In genomic region chr3:131302452-131303319, GRCm38 (mm10) we compare ENCODE assay signal across 8 mouse cellular contexts. TPM values are rescaled to one million over a fixed set of nuclear protein-coding genes. Genes with fewer than 3 reads are reported as not detected.
DNase-seq lines count a peak whose midpoint lies in the region; ATAC-seq and TF ChIP-seq lines count a peak whose summit lies in the region.

TSS of gene Cyp2u1 (minus strand) at chr3:131303227.

- WGBS in forebrain, embryonic 12.5 days = under 1% methylated on average over 71 of the region's 71 CpGs
- whole genome bisulfite sequencing in heart, postnatal 0 days = under 1% methylated on average over 71 of the region's 71 CpGs
- 2% methylated on average over 70 of the region's 71 CpGs for WGBS in liver, embryonic 15.5 days (ENCODE audit: insufficient replicate concordance)
- under 1% methylated on average over 71 of the region's 71 CpGs for WGBS in neural tube, embryonic 11.5 days
- WGBS in stomach, embryonic 16.5 days = 1% methylated on average over 70 of the region's 71 CpGs

- dilution Hi-C loops in CH12.LX (cut with MboI; ENCODE audit: extremely low pct_ligation_motif_present, extremely low pct_unique_long_range_greater_than_20kb, low sequenced_read_pairs) = no loop called here

- H3K9ac ChIP-seq in CH12.LX (ENCODE audit: insufficient read depth, low read depth) = peak within 1 kb of the TSS; percentile 39
- peak within 1 kb of the TSS; percentile 61 for H3K9ac ChIP-seq in forebrain, embryonic 12.5 days
- H3K9ac ChIP-seq in heart, postnatal 0 days (replicated peaks; ENCODE audit: low read depth, low read length) = peak within 1 kb of the TSS; percentile 56
- peak within 1 kb of the TSS; percentile 23; the same call in 1 of the 2 replicates for H3K9ac ChIP-seq in liver, embryonic 15.5 days
- H3K9ac ChIP-seq in neural tube, embryonic 11.5 days (ENCODE audit: low read length) = peak within 1 kb of the TSS; percentile 69
- H3K9ac ChIP-seq in stomach, embryonic 16.5 days (ENCODE audit: low read length) = peak within 1 kb of the TSS; percentile 74

- peak; percentile 85 for DNase-seq in CH12.LX (ENCODE audit: extremely low read depth)
- DNase-seq in c-Kit-positive CD71-negative TER-119-negative erythroid progenitor cells, embryonic 14.5 days (ENCODE audit: low read depth) = peak; percentile 62
- DNase-seq in heart, postnatal 0 days (ENCODE audit: low spot score) = peak; percentile 89
- peak; percentile 94 to 95 for DNase-seq in kidney, postnatal 36 days
- peak; percentile 92 for DNase-seq in neural tube, embryonic 11.5 days (ENCODE audit: low spot score)

- in situ Hi-C loops in CH12.LX (cut with MboI; ENCODE audit: low pct_ligation_motif_present, low pct_unique_long_range_greater_than_20kb, low sequenced_read_pairs) = loop anchor here (5.0 kb wide), 1 partner anchor 255 kb away; no protein-coding TSS in a partner anchor

- TF ChIP-seq RAD21 in CH12.LX (IDR thresholded peaks at IDR 0.05; ENCODE audit: low read depth, low read length) = no peak

- H3K27ac ChIP-seq in CH12.LX (ENCODE audit: insufficient read depth, low read depth) = no peak within 1 kb of the TSS
- H3K27ac ChIP-seq in forebrain, embryonic 12.5 days = peak within 1 kb of the TSS; percentile 54; the same call in 1 of the 2 replicates
- peak within 1 kb of the TSS; percentile 78 for H3K27ac ChIP-seq in heart, postnatal 0 days (ENCODE audit: low read depth)
- no peak within 1 kb of the TSS for H3K27ac ChIP-seq in liver, embryonic 15.5 days (replicated peaks)
- peak within 1 kb of the TSS; percentile 70; the same call in 1 of the 2 replicates for H3K27ac ChIP-seq in neural tube, embryonic 11.5 days (ENCODE audit: low read depth, low read length)
- no peak within 1 kb of the TSS for H3K27ac ChIP-seq in stomach, embryonic 16.5 days (ENCODE audit: low read length)

- H3K4me1 ChIP-seq in CH12.LX (ENCODE audit: control insufficient read depth in 1 of 2, insufficient read depth in 2 of 2) = peaks cover 6 to 24% of the 10 kb centered on the region in 2 experiments
- peaks cover 5% of the 10 kb centered on the region; the same call in 1 of the 2 replicates for H3K4me1 ChIP-seq in forebrain, embryonic 12.5 days
- H3K4me1 ChIP-seq in heart, postnatal 0 days (ENCODE audit: control insufficient read depth, insufficient read depth) = 0 out of 2 replicates have a peak, but pooled peaks cover 4% of the 10 kb centered on the region
- peaks cover 7% of the 10 kb centered on the region for H3K4me1 ChIP-seq in liver, embryonic 15.5 days (replicated peaks)
- H3K4me1 ChIP-seq in neural tube, embryonic 11.5 days (ENCODE audit: control insufficient read depth, insufficient read depth, low read length) = no peaks in the 10 kb centered on the region
- H3K4me1 ChIP-seq in stomach, embryonic 16.5 days (ENCODE audit: control insufficient read depth, insufficient read depth, low read length) = no peaks in the 10 kb centered on the region

- H3K9me3 ChIP-seq in CH12.LX (replicated peaks; ENCODE audit: low read length) = no peaks in the 10 kb centered on the region
- H3K9me3 ChIP-seq in forebrain, embryonic 12.5 days = no peaks in the 10 kb centered on the region
- H3K9me3 ChIP-seq in heart, postnatal 0 days (replicated peaks; ENCODE audit: control insufficient read depth, low read length) = no peaks in the 10 kb centered on the region
- no peaks in the 10 kb centered on the region for H3K9me3 ChIP-seq in liver, embryonic 15.5 days (replicated peaks)
- no peaks in the 10 kb centered on the region for H3K9me3 ChIP-seq in neural tube, embryonic 11.5 days (ENCODE audit: control insufficient read depth, low read length)
- no peaks in the 10 kb centered on the region for H3K9me3 ChIP-seq in stomach, embryonic 16.5 days (replicated peaks; ENCODE audit: control insufficient read depth, low read length)

- TF ChIP-seq EP300 in CH12.LX (IDR thresholded peaks at IDR 0.05; ENCODE audit: low read length) = no peak
- TF ChIP-seq EP300 in heart, postnatal 0 days (IDR thresholded peaks at IDR 0.05; ENCODE audit: low read depth) = no peak

- TF ChIP-seq POLR2A in CH12.LX (IDR thresholded peaks at IDR 0.05; ENCODE audit: low read depth, low read length) = peak; percentile 58

- peak within 1 kb of the TSS; percentile 68 for H3K4me2 ChIP-seq in CH12.LX (ENCODE audit: insufficient read depth, low read depth, poor library complexity, severe bottlenecking)
- H3K4me2 ChIP-seq in forebrain, embryonic 12.5 days = peak within 1 kb of the TSS; percentile 84
- H3K4me2 ChIP-seq in heart, postnatal 0 days (ENCODE audit: low read depth, low read length) = peak within 1 kb of the TSS; percentile 93
- peak within 1 kb of the TSS; percentile 87 for H3K4me2 ChIP-seq in liver, embryonic 15.5 days
- H3K4me2 ChIP-seq in neural tube, embryonic 11.5 days (ENCODE audit: low read depth) = peak within 1 kb of the TSS; percentile 98
- peak within 1 kb of the TSS; percentile 99 for H3K4me2 ChIP-seq in stomach, embryonic 16.5 days (ENCODE audit: low read depth, low read length)

- H3K27me3 ChIP-seq in CH12.LX (replicated peaks) = no peaks in the 10 kb centered on the region
- H3K27me3 ChIP-seq in forebrain, embryonic 12.5 days = peaks cover 12% of the 10 kb centered on the region; the same call in 1 of the 2 replicates
- no peaks in the 10 kb centered on the region for H3K27me3 ChIP-seq in heart, postnatal 0 days (ENCODE audit: control insufficient read depth, insufficient read depth, low read length)
- H3K27me3 ChIP-seq in liver, embryonic 15.5 days = no peaks in the 10 kb centered on the region; the same call in 1 of the 2 replicates
- H3K27me3 ChIP-seq in neural tube, embryonic 11.5 days (ENCODE audit: control insufficient read depth, insufficient read depth, low read length) = no peaks in the 10 kb centered on the region
- no peaks in the 10 kb centered on the region for H3K27me3 ChIP-seq in stomach, embryonic 16.5 days (ENCODE audit: control insufficient read depth, insufficient read depth, low read length)

- H3K36me3 ChIP-seq in CH12.LX (replicated peaks in 1 of 2; ENCODE audit: control insufficient read depth in 1 of 2, insufficient read depth in 1 of 2, low read length in 1 of 2) = no peaks in the 10 kb centered on the region
- no peaks in the 10 kb centered on the region for H3K36me3 ChIP-seq in forebrain, embryonic 12.5 days (replicated peaks)
- peaks cover 5% of the 10 kb centered on the region; the same call in 1 of the 2 replicates for H3K36me3 ChIP-seq in heart, postnatal 0 days (replicated peaks; ENCODE audit: control insufficient read depth, insufficient read depth, low read length)
- no peaks in the 10 kb centered on the region for H3K36me3 ChIP-seq in liver, embryonic 15.5 days (replicated peaks)
- H3K36me3 ChIP-seq in neural tube, embryonic 11.5 days (ENCODE audit: control insufficient read depth, insufficient read depth, low read length) = no peaks in the 10 kb centered on the region
- H3K36me3 ChIP-seq in stomach, embryonic 16.5 days (ENCODE audit: control insufficient read depth, insufficient read depth, low read length) = no peaks in the 10 kb centered on the region

- ATAC-seq in forebrain, embryonic 12.5 days (ENCODE audit: low FRiP score) = peak; percentile 99
- ATAC-seq in heart, postnatal 0 days (ENCODE audit: insufficient read depth, low read depth) = peak; percentile 98
- peak; percentile 89 for ATAC-seq in liver, embryonic 15.5 days (ENCODE audit: insufficient read depth)
- ATAC-seq in neural tube, embryonic 11.5 days (ENCODE audit: insufficient read depth, low FRiP score, low TSS enrichment) = peak; percentile 98
- ATAC-seq in stomach, embryonic 16.5 days (ENCODE audit: insufficient read depth, low FRiP score) = peak; percentile 93

- peak within 1 kb of the TSS; percentile 51 to 90 (median 67) for H3K4me3 ChIP-seq in CH12.LX (replicated peaks in 1 of 3; ENCODE audit: low read depth in 2 of 3, low read length in 2 of 3, poor library complexity in 1 of 3)
- H3K4me3 ChIP-seq in forebrain, embryonic 12.5 days (replicated peaks) = peak within 1 kb of the TSS; percentile 69
- peak within 1 kb of the TSS; percentile 73 for H3K4me3 ChIP-seq in heart, postnatal 0 days (ENCODE audit: low read depth, low read length)
- H3K4me3 ChIP-seq in liver, embryonic 15.5 days (replicated peaks) = peak within 1 kb of the TSS; percentile 62
- peak within 1 kb of the TSS; percentile 68 for H3K4me3 ChIP-seq in neural tube, embryonic 11.5 days (ENCODE audit: low read depth, low read length)
- peak within 1 kb of the TSS; percentile 70 for H3K4me3 ChIP-seq in stomach, embryonic 16.5 days (replicated peaks; ENCODE audit: low read length)

- H3K79me2 ChIP-seq in CH12.LX (replicated peaks; ENCODE audit: control insufficient read depth, extremely low read depth, insufficient read depth, poor library complexity, severe bottlenecking) = no peaks in the 10 kb centered on the region

- TF ChIP-seq CTCF in CH12.LX (conservative IDR thresholded peaks at IDR 0.05 in 1 of 2, IDR thresholded peaks at IDR 0.05 in 1 of 2; ENCODE audit: low read depth in 2 of 2, low read length in 2 of 2) = no peak
- 0 out of 2 replicates have a peak, but pooled peaks have one; percentile 7 for TF ChIP-seq CTCF in heart, postnatal 0 days (IDR thresholded peaks at IDR 0.05; ENCODE audit: low read depth)

TF ChIP-seq in CH12.LX, 34 proteins besides CTCF, POLR2A, EP300 and RAD21 (continues in another document):
- no peak for TF ChIP-seq KAT2A (IDR thresholded peaks at IDR 0.05; ENCODE audit: insufficient replicate concordance, low read length)
- peak; percentile 53 for TF ChIP-seq BHLHE40 (IDR thresholded peaks at IDR 0.05; ENCODE audit: low read depth, low read length)
- TF ChIP-seq ZKSCAN1 (IDR thresholded peaks at IDR 0.05; ENCODE audit: borderline replicate concordance, low read depth, low read length) = no peak
- no peak for TF ChIP-seq ZC3H11A (IDR thresholded peaks at IDR 0.05; ENCODE audit: low read depth, low read length)
- peak; percentile 22; the same call in 1 of the 2 replicates for TF ChIP-seq TCF12 (IDR thresholded peaks at IDR 0.05; ENCODE audit: low read depth, low read length)
- no peak for TF ChIP-seq GABPA (IDR thresholded peaks at IDR 0.05; ENCODE audit: insufficient replicate concordance, low read depth, low read length)
- no peak for TF ChIP-seq USF2 (conservative IDR thresholded peaks at IDR 0.05; ENCODE audit: low read depth, low read length)
- no peak for TF ChIP-seq USF1 (IDR thresholded peaks at IDR 0.05; ENCODE audit: low read depth, low read length)
- no peak for TF ChIP-seq SMC3 (IDR thresholded peaks at IDR 0.05; ENCODE audit: low read depth, low read length)

RNA-seq across cellular contexts. Expression of gene Cyp2u1, which starts in this region (rescaled TPM):
- total RNA-seq in CH12.LX (2012; rRNA removed) = 1.3 and 2.0 TPM in 2 replicates
- 0.50 and 0.60 TPM in 2 replicates for total RNA-seq in CH12.LX (2014; rRNA removed)
- polyA plus RNA-seq in CH12.LX (2012; ENCODE audit: insufficient read length, low read depth) = 0.52 and 0.54 TPM in 2 replicates
- polyA plus RNA-seq in forebrain, embryonic 12.5 days (2016; fragmentation: Nextera tagmentation; extraction: Ambion mirVana) = 2.1 and 3.2 TPM in 2 replicates
- total RNA-seq in heart, postnatal 0 days (2014; rRNA removed; ENCODE audit: low replicate concordance) = 18.4 and 47.2 TPM in 2 replicates
- polyA plus RNA-seq in heart, postnatal 0 days (2015; fragmentation: Nextera tagmentation; extraction: Ambion mirVana) = 20.0 and 21.4 TPM in 2 replicates
- polyA plus RNA-seq in liver, embryonic 15.5 days (2015; fragmentation: Nextera tagmentation; extraction: Ambion mirVana) = 0.25 and 0.28 TPM in 2 replicates
- 2.2 and 2.3 TPM in 2 replicates for polyA plus RNA-seq in neural tube, embryonic 11.5 days (2014; fragmentation: Nextera tagmentation; extraction: Ambion mirVana)
- 2.0 TPM in 2 replicates for polyA plus RNA-seq in stomach, embryonic 16.5 days (2015; fragmentation: Nextera tagmentation; extraction: Ambion mirVana)

Comparison
In these comparisons a context has a peak if more than half of its experiments do, and no peak if none do; other contexts are left out.
1. Peak in ATAC-seq, H3K4me3 ChIP-seq, H3K9ac ChIP-seq and H3K4me2 ChIP-seq in liver, embryonic 15.5 days; RNA of the gene not detected or under 1 TPM.
2. H3K27ac ChIP-seq: peak in forebrain, embryonic 12.5 days (single experiment), heart, postnatal 0 days (single experiment) and neural tube, embryonic 11.5 days (single experiment); none in CH12.LX (single experiment), liver, embryonic 15.5 days (single experiment) and stomach, embryonic 16.5 days (single experiment).
3. H3K9ac ChIP-seq: peak in every context shown above with its lines; median percentile 74 in stomach, embryonic 16.5 days; 69 in neural tube, embryonic 11.5 days; 61 in forebrain, embryonic 12.5 days; 56 in heart, postnatal 0 days; 39 in CH12.LX; 23 in liver, embryonic 15.5 days.
4. Peak in every context shown above with its lines, with median percentiles within 50 percentile points of each other: DNase-seq, H3K4me2 ChIP-seq, H3K4me3 ChIP-seq and ATAC-seq.